ENCODE assay signal across 8 mouse cellular contexts in the genomic region with DNA sequence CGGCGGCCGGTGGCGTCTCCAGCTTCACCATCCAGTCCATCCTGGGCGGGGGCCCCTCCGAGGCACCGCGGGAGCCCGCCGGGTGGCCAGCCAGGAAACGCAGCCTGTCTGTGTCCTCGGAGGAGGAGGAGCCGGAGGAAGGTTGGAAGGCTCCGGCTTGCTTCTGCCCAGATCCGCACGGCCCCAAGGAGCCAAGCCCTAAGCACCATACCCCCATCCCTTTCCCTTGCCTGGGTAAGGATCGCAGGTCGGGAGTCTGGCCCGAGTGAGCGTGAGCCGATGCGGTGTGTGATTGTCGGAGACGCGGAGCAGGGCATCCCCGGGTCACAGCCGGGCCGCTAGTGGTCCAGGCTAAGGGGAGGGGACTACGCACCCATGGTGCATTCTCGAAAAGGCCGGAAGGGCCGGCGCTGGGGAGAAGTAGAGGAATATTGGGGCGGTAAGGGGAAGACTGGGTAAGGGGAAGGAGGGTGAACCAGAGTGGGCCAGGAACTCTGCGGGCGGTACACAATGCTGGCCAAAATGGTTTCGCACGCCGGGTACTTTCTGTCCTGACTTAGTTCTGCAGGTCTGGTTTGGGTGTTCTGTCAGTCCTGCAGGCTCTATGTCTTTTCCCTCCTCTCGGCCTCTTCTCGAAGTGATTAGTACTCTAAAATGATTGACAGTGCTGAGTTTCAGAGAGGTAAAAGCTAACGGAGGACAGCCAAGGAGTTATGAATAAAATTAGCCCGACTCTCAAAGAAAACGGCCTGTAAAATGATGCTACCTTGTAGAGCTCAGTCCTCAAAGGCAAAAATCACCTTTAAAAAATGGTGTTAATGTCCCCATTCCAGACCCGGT. TPM values are rescaled to one million over a fixed set of nuclear protein-coding genes. Genes with fewer than 3 reads are reported as not detected.
DNase-seq lines count a peak whose midpoint lies in the region; ATAC-seq and TF ChIP-seq lines count a peak whose summit lies in the region.

No protein-coding gene starts in this region.

- 0 out of 2 replicates have a peak overlapping the region, but pooled peaks have one; percentile 21 for H3K9ac ChIP-seq in embryonic facial prominence, embryonic 13.5 days
- H3K9ac ChIP-seq in neural tube, embryonic 12.5 days, result 0 out of 2 replicates have a peak overlapping the region, but pooled peaks have one; percentile 35

- peaks cover 23% of the 10 kb centered on the region for H3K4me1 ChIP-seq in spleen, adult 2 months (ENCODE audit: control insufficient read depth, insufficient read depth, insufficient read length)
- peaks cover 31% of the 10 kb centered on the region for H3K4me1 ChIP-seq in embryonic facial prominence, embryonic 13.5 days
- peaks cover 32% of the 10 kb centered on the region for H3K4me1 ChIP-seq in neural tube, embryonic 12.5 days

- H3K36me3 ChIP-seq in spleen, adult 2 months (ENCODE audit: control insufficient read depth, insufficient read depth, low read length), result no peaks in the 10 kb centered on the region
- no peaks in the 10 kb centered on the region for H3K36me3 ChIP-seq in embryonic facial prominence, embryonic 13.5 days
- H3K36me3 ChIP-seq in neural tube, embryonic 12.5 days, result no peaks in the 10 kb centered on the region

- no peak for DNase-seq in spleen, adult 2 months (ENCODE audit: low read depth in 1 of 2, low spot score in 2 of 2)
- no peak for DNase-seq in spleen, adult 12 weeks (ENCODE audit: low spot score)
- DNase-seq in kidney, postnatal 10 days, result peak; percentile 28
- no peak for DNase-seq in right cerebral cortex, adult 2 months (ENCODE audit: low spot score in 2 of 2)
- DNase-seq in layer of hippocampus, adult 11-12 months (ENCODE audit: low spot score), result no peak
- no peak for DNase-seq in frontal cortex, adult 2 months (ENCODE audit: extremely low spot score in 1 of 2, low spot score in 1 of 2)

- TF ChIP-seq CTCF in spleen, adult 2 months (IDR thresholded peaks at IDR 0.05; ENCODE audit: extremely low read depth, insufficient read depth, insufficient read length, insufficient replicate concordance), result no peak

- H3K4me2 ChIP-seq in embryonic facial prominence, embryonic 13.5 days, result peak overlapping the region; percentile 61
- H3K4me2 ChIP-seq in neural tube, embryonic 12.5 days (replicated peaks), result peak overlapping the region; percentile 65

- peaks cover 55% of the 10 kb centered on the region for H3K27me3 ChIP-seq in spleen, adult 2 months (ENCODE audit: control insufficient read depth, insufficient read depth, low read length)
- H3K27me3 ChIP-seq in embryonic facial prominence, embryonic 13.5 days, result peaks cover 100% of the 10 kb centered on the region
- H3K27me3 ChIP-seq in neural tube, embryonic 12.5 days (replicated peaks), result peaks cover 95% of the 10 kb centered on the region

- ATAC-seq in embryonic facial prominence, embryonic 13.5 days (ENCODE audit: insufficient number of reproducible peaks, insufficient read depth, low FRiP score, low TSS enrichment, low read depth), result peak; percentile 40; the same call in 1 of the 2 replicates
- ATAC-seq in neural tube, embryonic 12.5 days (ENCODE audit: low FRiP score, low read depth), result no peak

- peak overlapping the region; percentile 47 for H3K4me3 ChIP-seq in spleen, adult 2 months (ENCODE audit: extremely low read depth, insufficient read depth, insufficient read length)
- H3K4me3 ChIP-seq in embryonic facial prominence, embryonic 13.5 days, result peak overlapping the region; percentile 36
- peak overlapping the region; percentile 35 for H3K4me3 ChIP-seq in neural tube, embryonic 12.5 days

- no peak for TF ChIP-seq POLR2A in spleen, adult 2 months (IDR thresholded peaks at IDR 0.05; ENCODE audit: low read depth, low read length)

- H3K27ac ChIP-seq in spleen, adult 2 months (ENCODE audit: insufficient read depth, low read length), result no peak overlapping the region
- H3K27ac ChIP-seq in embryonic facial prominence, embryonic 13.5 days, result no peak overlapping the region
- no peak overlapping the region for H3K27ac ChIP-seq in neural tube, embryonic 12.5 days

- no peaks in the 10 kb centered on the region for H3K9me3 ChIP-seq in embryonic facial prominence, embryonic 13.5 days
- H3K9me3 ChIP-seq in neural tube, embryonic 12.5 days, result no peaks in the 10 kb centered on the region

- 3% methylated on average over 45 of the region's 45 CpGs for WGBS in spleen, adult 2 months
- under 1% methylated on average over 45 of the region's 45 CpGs for WGBS in embryonic facial prominence, embryonic 13.5 days
- WGBS in neural tube, embryonic 12.5 days, result under 1% methylated on average over 45 of the region's 45 CpGs

RNA-seq across cellular contexts. Expression of a gene that starts 5.5 kb away (rescaled TPM):
- 51.3 and 54.8 TPM in 2 replicates for polyA plus RNA-seq in spleen, adult 2 months (2012; rRNA removed)
- 232 and 237 TPM in 2 replicates for polyA plus RNA-seq in embryonic facial prominence, embryonic 13.5 days (2015; fragmentation: Nextera tagmentation; extraction: Ambion mirVana)
- 212 and 219 TPM in 2 replicates for polyA plus RNA-seq in neural tube, embryonic 12.5 days (2016; fragmentation: Nextera tagmentation; extraction: Ambion mirVana)
- 75.0 and 75.8 TPM in 2 replicates for polyA plus RNA-seq in frontal cortex, adult 2 months (2012; rRNA removed)

RNA-seq across cellular contexts. Expression of a gene that starts 6.0 kb away (rescaled TPM):
- 0.05 TPM in 1 of 2 replicates, not detected in the other for polyA plus RNA-seq in spleen, adult 2 months (2012; rRNA removed)
- 0.08 TPM in 1 of 2 replicates, not detected in the other for polyA plus RNA-seq in embryonic facial prominence, embryonic 13.5 days (2015; fragmentation: Nextera tagmentation; extraction: Ambion mirVana)
- 2.6 and 2.7 TPM in 2 replicates for polyA plus RNA-seq in neural tube, embryonic 12.5 days (2016; fragmentation: Nextera tagmentation; extraction: Ambion mirVana)
- polyA plus RNA-seq in frontal cortex, adult 2 months (2012; rRNA removed), result not detected in 2 replicates

RNA-seq across cellular contexts. Expression of a gene that starts 11.9 kb away (rescaled TPM):
- not detected in 2 replicates for polyA plus RNA-seq in spleen, adult 2 months (2012; rRNA removed)
- polyA plus RNA-seq in embryonic facial prominence, embryonic 13.5 days (2015; fragmentation: Nextera tagmentation; extraction: Ambion mirVana), result not detected in 2 replicates
- 1.7 and 2.2 TPM in 2 replicates for polyA plus RNA-seq in neural tube, embryonic 12.5 days (2016; fragmentation: Nextera tagmentation; extraction: Ambion mirVana)
- not detected in 2 replicates for polyA plus RNA-seq in frontal cortex, adult 2 months (2012; rRNA removed)
